Mouse (Mus musculus): ENCODE data around the gene Xpnpep2.

- no peak for TF ChIP-seq CTCF (IDR thresholded peaks at IDR 0.05; ENCODE audit: low read depth)
- no peak for TF ChIP-seq EP300 (IDR thresholded peaks at IDR 0.05; ENCODE audit: low read depth)
Observed at GRCm38 (mm10) chrX:48136935-48137334, 28.4 kb downstream of the Xpnpep2 start.

Measured in heart, postnatal 0 days (tissue).